Mouse (Mus musculus) liver, embryonic 14.5 days (tissue): Measurements from ENCODE around the gene Speer4b.

Experiments
- CTCF ChIP-seq: IDR thresholded peaks from 2 replicates; pipeline ENCODE4 v1.5.1; 2016; ENCODE audit warnings: antibody characterized with exemption, low read depth, control low read depth
- EP300 ChIP-seq: IDR thresholded peaks from 2 replicates; pipeline ENCODE4 v1.6.1; 2016; ENCODE audit warnings: antibody characterized with exemption, low read depth

GRCm38 (mm10) chr5:27549291-27549690, 48.1 kb upstream of the Speer4b start:
- TF ChIP-seq EP300 (no peak), CTCF (no peak)
